Mouse (Mus musculus) liver, embryonic 13.5 days (tissue): ENCODE results near the gene Ksr1. TPM values are rescaled to one million over a fixed set of nuclear protein-coding genes. Genes with fewer than 3 reads are reported as not detected.
A peak's percentile ranks its signal among the peaks of the same experiment; 100 is the strongest.

Source experiments
- ATAC-seq: fragments of 200-750 bp; cut with Nextera tagmentation; 2 replicates; pipeline ENCODE4 v1.8.0; 2017; ENCODE audit warnings: low read depth, mild to moderate bottlenecking, moderate number of reproducible peaks, moderate library complexity
- DNase-seq: peaks from one replicate; pipeline ENCODE4 v3.0.0; 2022
- H3K27ac ChIP-seq: fragments of 300-500 bp; sonication (generic); 2 replicates; pipeline ENCODE4 v1.5.1; 2015; ENCODE audit warnings: moderate library complexity, mild to moderate bottlenecking, inconsistent platforms
- H3K27me3 ChIP-seq: fragments of 300-500 bp; sonication (generic); 2 replicates; pipeline ENCODE4 v1.6.1; 2015; ENCODE audit warnings: mild to moderate bottlenecking, inconsistent platforms
- H3K36me3 ChIP-seq: fragments of 300-500 bp; sonication (generic); 2 replicates; pipeline ENCODE4 v1.6.1; 2015; ENCODE audit warnings: mild to moderate bottlenecking, inconsistent platforms
- H3K4me1 ChIP-seq: fragments of 300-500 bp; sonication (generic); replicated peaks from 2 replicates; pipeline ENCODE4 v1.6.1; 2015; ENCODE audit warnings: inconsistent platforms
- H3K4me2 ChIP-seq: fragments of 300-500 bp; sonication (generic); 2 replicates; pipeline ENCODE4 v1.6.1; 2015; ENCODE audit warnings: inconsistent platforms, mild to moderate bottlenecking, moderate library complexity
- H3K4me3 ChIP-seq: fragments of 300-500 bp; sonication (generic); replicated peaks from 2 replicates; pipeline ENCODE4 v1.5.1; 2015; ENCODE audit warnings: mild to moderate bottlenecking, inconsistent platforms
- H3K9ac ChIP-seq: fragments of 300-500 bp; sonication (generic); 2 replicates; pipeline ENCODE4 v1.6.1; 2015; ENCODE audit warnings: mild to moderate bottlenecking, inconsistent platforms
- H3K9me3 ChIP-seq: fragments of 300-500 bp; sonication (generic); replicated peaks from 2 replicates; pipeline ENCODE4 v1.6.1; 2016; ENCODE audit warnings: inconsistent platforms
- WGBS: fragments of 180-500 bp; shearing (Covaris S2); methylation state at CpG from one replicate; pipeline ENCODE4 v1.1.7; 2015; ENCODE audit not compliant: insufficient replicate concordance; 5-methylcytosine and 5-hydroxymethylcytosine counted together
- polyA plus RNA-seq: library from polyadenylated mRNA; unstranded; fragments of >200 nt; fragmentation: Nextera tagmentation; extraction: Ambion mirVana; gene quantifications from 2 replicates; pipeline ENCODE4 v1.2.1, GENCODE M21; 2015

Ksr1 gene
- polyA plus RNA-seq, 1 experiment from 2014 or later: 1.8 TPM

GRCm38 (mm10) chr11:79064311-79064710 is 81.9 kb downstream of the Ksr1 start:
- no peaks in the 10 kb centered on the region for H3K36me3 ChIP-seq
- WGBS: 71% methylated on average over 8 of the region's 8 CpGs
- H3K27me3 ChIP-seq: no peaks in the 10 kb centered on the region
- H3K9ac ChIP-seq: no peak overlapping the region
- DNase-seq (no peak), ATAC-seq (no peak)
- H3K4me3 ChIP-seq: no peak overlapping the region
- H3K9me3 ChIP-seq: no peaks in the 10 kb centered on the region
- peaks cover 80% of the 10 kb centered on the region for H3K4me1 ChIP-seq
- H3K4me2 ChIP-seq: no peak overlapping the region
- H3K27ac ChIP-seq: no peak overlapping the region

- Histone ChIP-seq H3K4me3 (no peak overlapping the region), H3K36me3 (no peaks in the 10 kb centered on the region), H3K27ac (0 out of 2 replicates have a peak overlapping the region, but pooled peaks have one; percentile 4), H3K4me2 (no peak overlapping the region), H3K9ac (no peak overlapping the region), H3K27me3 (no peaks in the 10 kb centered on the region), H3K9me3 (no peaks in the 10 kb centered on the region), H3K4me1 (peaks cover 80% of the 10 kb centered on the region)
- WGBS: 78% methylated on average over 7 of the region's 7 CpGs
- DNase-seq: no peak
- ATAC-seq: no peak
These were observed 82.6 kb downstream of the Ksr1 start for GRCm38 (mm10) chr11:79063616-79064015.

- DNase-seq: no peak
- WGBS: 75% methylated on average over 5 of the region's 5 CpGs
- ATAC-seq: no peak
- Histone ChIP-seq H3K9me3 (no peaks in the 10 kb centered on the region), H3K9ac (no peak overlapping the region), H3K4me2 (no peak overlapping the region), H3K27ac (no peak overlapping the region), H3K4me1 (peaks cover 81% of the 10 kb centered on the region), H3K4me3 (no peak overlapping the region), H3K36me3 (no peaks in the 10 kb centered on the region), H3K27me3 (no peaks in the 10 kb centered on the region)
These were observed 83.3 kb downstream of the Ksr1 start for GRCm38 (mm10) chr11:79062897-79063296.

GRCm38 (mm10) chr11:79061839-79062238 is 84.4 kb downstream of the Ksr1 start:
- 64% methylated on average over 7 of the region's 7 CpGs for WGBS
- no peak overlapping the region for H3K27ac ChIP-seq
- H3K9me3 ChIP-seq: no peaks in the 10 kb centered on the region
- H3K4me3 ChIP-seq: no peak overlapping the region
- no peak for ATAC-seq
- H3K4me2 ChIP-seq: no peak overlapping the region
- H3K9ac ChIP-seq: no peak overlapping the region
- peaks cover 80% of the 10 kb centered on the region for H3K4me1 ChIP-seq
- H3K36me3 ChIP-seq: no peaks in the 10 kb centered on the region
- H3K27me3 ChIP-seq: no peaks in the 10 kb centered on the region
- DNase-seq: no peak

GRCm38 (mm10) chr11:79059850-79060249 is 86.4 kb downstream of the Ksr1 start:
- Histone ChIP-seq H3K9me3 (no peaks in the 10 kb centered on the region), H3K27me3 (no peaks in the 10 kb centered on the region), H3K4me3 (no peak overlapping the region), H3K4me2 (no peak overlapping the region), H3K4me1 (peaks cover 78% of the 10 kb centered on the region), H3K9ac (peak overlapping the region; percentile 23; the same call in 1 of the 2 replicates), H3K27ac (peak overlapping the region; percentile 53), H3K36me3 (no peaks in the 10 kb centered on the region)
- DNase-seq (no peak), ATAC-seq (no peak)
- 49% methylated on average over 5 of the region's 5 CpGs for WGBS

GRCm38 (mm10) chr11:79059062-79059461 is 87.1 kb downstream of the Ksr1 start:
- no peak overlapping the region for H3K4me2 ChIP-seq
- DNase-seq (no peak), ATAC-seq (no peak)
- WGBS: 70% methylated on average over 4 of the region's 4 CpGs
- no peak overlapping the region for H3K4me3 ChIP-seq
- H3K27ac ChIP-seq: peak overlapping the region; percentile 95; the same call in 1 of the 2 replicates
- no peak overlapping the region for H3K9ac ChIP-seq
- H3K9me3 ChIP-seq: no peaks in the 10 kb centered on the region
- peaks cover 80% of the 10 kb centered on the region for H3K4me1 ChIP-seq
- no peaks in the 10 kb centered on the region for H3K36me3 ChIP-seq
- no peaks in the 10 kb centered on the region for H3K27me3 ChIP-seq

GRCm38 (mm10) chr11:79058610-79059009 is 87.6 kb downstream of the Ksr1 start:
- peaks cover 83% of the 10 kb centered on the region for H3K4me1 ChIP-seq
- 72% methylated on average over 6 of the region's 6 CpGs for WGBS
- H3K4me3 ChIP-seq: no peak overlapping the region
- no peak overlapping the region for H3K9ac ChIP-seq
- H3K4me2 ChIP-seq: no peak overlapping the region
- H3K27me3 ChIP-seq: no peaks in the 10 kb centered on the region
- DNase-seq (no peak), ATAC-seq (no peak)
- H3K9me3 ChIP-seq: no peaks in the 10 kb centered on the region
- H3K36me3 ChIP-seq: no peaks in the 10 kb centered on the region
- peak overlapping the region; percentile 95 for H3K27ac ChIP-seq

- no peaks in the 10 kb centered on the region for H3K9me3 ChIP-seq
- H3K27ac ChIP-seq: peak overlapping the region; percentile 95
- no peaks in the 10 kb centered on the region for H3K36me3 ChIP-seq
- 18% methylated on average over 4 of the region's 4 CpGs for WGBS
- no peak overlapping the region for H3K4me3 ChIP-seq
- ATAC-seq: peak; percentile 24; the same call in 1 of the 2 replicates
- H3K4me1 ChIP-seq: peaks cover 90% of the 10 kb centered on the region
- H3K4me2 ChIP-seq: no peak overlapping the region
- peak overlapping the region; percentile 55 for H3K9ac ChIP-seq
- H3K27me3 ChIP-seq: no peaks in the 10 kb centered on the region
- DNase-seq: peak; percentile 30
These were observed 88.4 kb downstream of the Ksr1 start for GRCm38 (mm10) chr11:79057809-79058208.

- no peak for ATAC-seq
- Histone ChIP-seq H3K4me1 (peaks cover 92% of the 10 kb centered on the region), H3K4me3 (no peak overlapping the region), H3K27me3 (no peaks in the 10 kb centered on the region), H3K9me3 (no peaks in the 10 kb centered on the region), H3K36me3 (no peaks in the 10 kb centered on the region), H3K4me2 (no peak overlapping the region), H3K27ac (peak overlapping the region; percentile 95), H3K9ac (0 out of 2 replicates have a peak overlapping the region, but pooled peaks have one; percentile 55)
- 72% methylated on average over 4 of the region's 4 CpGs for WGBS
- DNase-seq: no peak
These were observed 89.3 kb downstream of the Ksr1 start for GRCm38 (mm10) chr11:79056891-79057290.

- ATAC-seq (no peak), DNase-seq (no peak)
- Histone ChIP-seq H3K4me1 (peaks cover 96% of the 10 kb centered on the region), H3K36me3 (no peaks in the 10 kb centered on the region), H3K4me3 (no peak overlapping the region), H3K9me3 (no peaks in the 10 kb centered on the region), H3K27ac (peak overlapping the region; percentile 95), H3K27me3 (no peaks in the 10 kb centered on the region), H3K4me2 (no peak overlapping the region), H3K9ac (no peak overlapping the region)
- WGBS: 69% methylated on average over 2 of the region's 2 CpGs
These were observed 90.2 kb downstream of the Ksr1 start for GRCm38 (mm10) chr11:79056027-79056426.

- Histone ChIP-seq H3K27me3 (no peaks in the 10 kb centered on the region), H3K4me3 (no peak overlapping the region), H3K36me3 (no peaks in the 10 kb centered on the region), H3K9me3 (no peaks in the 10 kb centered on the region), H3K4me2 (peak overlapping the region; percentile 18), H3K27ac (peak overlapping the region; percentile 95), H3K4me1 (peaks cover 96% of the 10 kb centered on the region), H3K9ac (peak overlapping the region; percentile 44)
- ATAC-seq (no peak), DNase-seq (no peak)
- WGBS: 84% methylated on average over 8 of the region's 8 CpGs
These were observed 91.0 kb downstream of the Ksr1 start for GRCm38 (mm10) chr11:79055161-79055560.
